Mouse (Mus musculus) midbrain, embryonic 13.5 days (tissue): ENCODE results near the gene Ugt8a. TPM values are rescaled to one million over a fixed set of nuclear protein-coding genes. Genes with fewer than 3 reads are reported as not detected.

ENCODE experiments used
- ATAC-seq: fragments of 200-750 bp; cut with Nextera tagmentation; 2 replicates; pipeline ENCODE4 v1.8.0; 2017; ENCODE audit warnings: mild to moderate bottlenecking, moderate TSS enrichment, moderate library complexity
- H3K27ac ChIP-seq: fragments of 300-500 bp; sonication (generic); 2 replicates; pipeline ENCODE4 v1.5.1; 2015; ENCODE audit warnings: inconsistent platforms, mild to moderate bottlenecking, moderate library complexity
- H3K27me3 ChIP-seq: fragments of 300-500 bp; sonication (generic); 2 replicates; pipeline ENCODE4 v1.6.1; 2015; ENCODE audit warnings: mild to moderate bottlenecking, inconsistent platforms
- H3K36me3 ChIP-seq: fragments of 300-500 bp; sonication (generic); 2 replicates; pipeline ENCODE4 v1.6.1; 2015; ENCODE audit warnings: mild to moderate bottlenecking, inconsistent platforms
- H3K4me1 ChIP-seq: fragments of 300-500 bp; sonication (generic); replicated peaks from 2 replicates; pipeline ENCODE4 v1.6.1; 2015; ENCODE audit warnings: inconsistent platforms
- H3K4me2 ChIP-seq: fragments of 300-500 bp; sonication (generic); replicated peaks from 2 replicates; pipeline ENCODE4 v1.6.1; 2015; ENCODE audit warnings: moderate library complexity, mild to moderate bottlenecking, inconsistent platforms
- H3K4me3 ChIP-seq: fragments of 300-500 bp; sonication (generic); replicated peaks from 2 replicates; pipeline ENCODE4 v1.5.1; 2015; ENCODE audit warnings: mild to moderate bottlenecking, inconsistent platforms
- H3K9ac ChIP-seq: fragments of 300-500 bp; sonication (generic); replicated peaks from 2 replicates; pipeline ENCODE4 v1.6.1; 2015; ENCODE audit warnings: mild to moderate bottlenecking, inconsistent platforms
- H3K9me3 ChIP-seq: fragments of 300-500 bp; sonication (generic); 2 replicates; pipeline ENCODE4 v1.6.1; 2016; ENCODE audit warnings: mild to moderate bottlenecking, inconsistent platforms
- WGBS: fragments of 180-500 bp; shearing (Covaris S2); methylation state at CpG from one replicate; pipeline ENCODE4 v1.1.7; 2015; 5-methylcytosine and 5-hydroxymethylcytosine counted together
- polyA plus RNA-seq: library from polyadenylated mRNA; unstranded; fragments of >200 nt; fragmentation: Nextera tagmentation; extraction: Ambion mirVana; gene quantifications from 2 replicates; pipeline ENCODE4 v1.2.1, GENCODE M21; 2015

Ugt8a gene
- polyA plus RNA-seq = 2.9 and 3.0 TPM in 2 replicates

- peak within 1 kb of the TSS; percentile 60; the same call in 1 of the 2 replicates for H3K27ac ChIP-seq
- no peaks in the 10 kb centered on the region for H3K9me3 ChIP-seq
- peaks cover 5% of the 10 kb centered on the region; the same call in 1 of the 2 replicates for H3K27me3 ChIP-seq
- H3K4me3 ChIP-seq = peak within 1 kb of the TSS; percentile 76
- under 1% methylated on average over 65 of the region's 85 CpGs for WGBS
- no peaks in the 10 kb centered on the region for H3K36me3 ChIP-seq
- peak within 1 kb of the TSS; percentile 94 for H3K4me2 ChIP-seq
- peak; percentile 95 for ATAC-seq
- peaks cover 8% of the 10 kb centered on the region for H3K4me1 ChIP-seq
- peak within 1 kb of the TSS; percentile 71 for H3K9ac ChIP-seq
These were observed at the start of gene Ugt8a for GRCm38 (mm10) chr3:125938092-125938755. Gene Ugt8a, minus strand, starts transcription at chr3:125938619.

- no peaks in the 10 kb centered on the region for H3K36me3 ChIP-seq
- no peak overlapping the region for H3K4me2 ChIP-seq
- no peaks in the 10 kb centered on the region for H3K4me1 ChIP-seq
- no peak overlapping the region for H3K9ac ChIP-seq
- H3K9me3 ChIP-seq = no peaks in the 10 kb centered on the region
- H3K27ac ChIP-seq = no peak overlapping the region
- no peaks in the 10 kb centered on the region for H3K27me3 ChIP-seq
- no peak overlapping the region for H3K4me3 ChIP-seq
- no peak for ATAC-seq
These were observed 48.2 kb upstream of the Ugt8a start for GRCm38 (mm10) chr3:125986639-125987038.

GRCm38 (mm10) chr3:125983707-125984420 lies 45.4 kb upstream of the Ugt8a start:
- Histone ChIP-seq H3K4me1 (no peaks in the 10 kb centered on the region), H3K36me3 (no peaks in the 10 kb centered on the region), H3K27me3 (no peaks in the 10 kb centered on the region), H3K4me3 (no peak overlapping the region), H3K27ac (no peak overlapping the region), H3K4me2 (no peak overlapping the region), H3K9ac (no peak overlapping the region), H3K9me3 (no peaks in the 10 kb centered on the region)
- 85% methylated on average over 2 of the region's 2 CpGs for WGBS
- no peak for ATAC-seq

GRCm38 (mm10) chr3:125979475-125979874 lies 41.1 kb upstream of the Ugt8a start:
- H3K9ac ChIP-seq = no peak overlapping the region
- ATAC-seq = no peak
- no peaks in the 10 kb centered on the region for H3K27me3 ChIP-seq
- H3K4me2 ChIP-seq = no peak overlapping the region
- H3K36me3 ChIP-seq = no peaks in the 10 kb centered on the region
- no peaks in the 10 kb centered on the region for H3K9me3 ChIP-seq
- no peak overlapping the region for H3K4me3 ChIP-seq
- H3K27ac ChIP-seq = no peak overlapping the region
- no peaks in the 10 kb centered on the region for H3K4me1 ChIP-seq
- 88% methylated on average over 3 of the region's 3 CpGs for WGBS

- Histone ChIP-seq H3K9me3 (no peaks in the 10 kb centered on the region), H3K4me1 (no peaks in the 10 kb centered on the region), H3K4me2 (no peak overlapping the region), H3K27ac (no peak overlapping the region), H3K27me3 (no peaks in the 10 kb centered on the region), H3K4me3 (no peak overlapping the region), H3K9ac (no peak overlapping the region), H3K36me3 (no peaks in the 10 kb centered on the region)
- ATAC-seq = no peak
- WGBS = 77% methylated on average over 4 of the region's 4 CpGs
These were observed 37.5 kb upstream of the Ugt8a start for GRCm38 (mm10) chr3:125975899-125976298.

GRCm38 (mm10) chr3:125969458-125969857 lies 31.0 kb upstream of the Ugt8a start:
- ATAC-seq = no peak
- Histone ChIP-seq H3K27ac (no peak overlapping the region), H3K9me3 (no peaks in the 10 kb centered on the region), H3K4me2 (no peak overlapping the region), H3K9ac (no peak overlapping the region), H3K36me3 (no peaks in the 10 kb centered on the region), H3K4me1 (no peaks in the 10 kb centered on the region), H3K27me3 (no peaks in the 10 kb centered on the region), H3K4me3 (no peak overlapping the region)
- WGBS = 74% methylated on average over 4 of the region's 4 CpGs

- H3K4me1 ChIP-seq = no peaks in the 10 kb centered on the region
- WGBS = 59% methylated on average over 3 of the region's 3 CpGs
- no peak overlapping the region for H3K27ac ChIP-seq
- ATAC-seq = no peak
- H3K9me3 ChIP-seq = no peaks in the 10 kb centered on the region
- H3K9ac ChIP-seq = no peak overlapping the region
- no peak overlapping the region for H3K4me2 ChIP-seq
- no peak overlapping the region for H3K4me3 ChIP-seq
- no peaks in the 10 kb centered on the region for H3K27me3 ChIP-seq
- H3K36me3 ChIP-seq = no peaks in the 10 kb centered on the region
These were observed 17.9 kb upstream of the Ugt8a start for GRCm38 (mm10) chr3:125956196-125956885.

GRCm38 (mm10) chr3:125954881-125955280 lies 16.5 kb upstream of the Ugt8a start:
- ATAC-seq = no peak
- H3K9ac ChIP-seq = no peak overlapping the region
- no peaks in the 10 kb centered on the region for H3K4me1 ChIP-seq
- no peak overlapping the region for H3K4me2 ChIP-seq
- no peak overlapping the region for H3K4me3 ChIP-seq
- H3K36me3 ChIP-seq = no peaks in the 10 kb centered on the region
- 85% methylated on average over 1 of the region's 1 CpGs for WGBS
- H3K27ac ChIP-seq = no peak overlapping the region
- H3K9me3 ChIP-seq = no peaks in the 10 kb centered on the region
- no peaks in the 10 kb centered on the region for H3K27me3 ChIP-seq

GRCm38 (mm10) chr3:125940811-125941210 lies 2.4 kb upstream of the Ugt8a start:
- no peak overlapping the region for H3K4me2 ChIP-seq
- WGBS = 84% methylated on average over 3 of the region's 3 CpGs
- H3K9me3 ChIP-seq = no peaks in the 10 kb centered on the region

GRCm38 (mm10) chr3:125938756-125939109 lies 314 bp upstream of the Ugt8a start:
- Histone ChIP-seq H3K27ac (0 out of 2 replicates have a peak overlapping the region, but pooled peaks have one; percentile 14), H3K4me3 (peak overlapping the region; percentile 76)
- 1% methylated on average over 28 of the region's 37 CpGs for WGBS

More at GRCm38 (mm10) chr3:125940811-125941210, 2.4 kb upstream of the Ugt8a start:
- ATAC-seq = no peak
- no peaks in the 10 kb centered on the region for H3K36me3 ChIP-seq
- peaks cover 5% of the 10 kb centered on the region; the same call in 1 of the 2 replicates for H3K27me3 ChIP-seq
- H3K27ac ChIP-seq = no peak overlapping the region
- peaks cover 8% of the 10 kb centered on the region for H3K4me1 ChIP-seq
- no peak overlapping the region for H3K4me3 ChIP-seq
- H3K9ac ChIP-seq = no peak overlapping the region

GRCm38 (mm10) chr3:125937536-125938091 lies 805 bp downstream of the Ugt8a start:
- peaks cover 8% of the 10 kb centered on the region for H3K4me1 ChIP-seq
- H3K9ac ChIP-seq = peak overlapping the region; percentile 71
- WGBS = under 1% methylated on average over 43 of the region's 43 CpGs
- H3K27me3 ChIP-seq = peaks cover 5% of the 10 kb centered on the region; the same call in 1 of the 2 replicates
- peak; percentile 70; the same call in 1 of the 2 replicates for ATAC-seq
- no peaks in the 10 kb centered on the region for H3K9me3 ChIP-seq
- no peaks in the 10 kb centered on the region for H3K36me3 ChIP-seq
- no peak overlapping the region for H3K27ac ChIP-seq
- peak overlapping the region; percentile 94 for H3K4me2 ChIP-seq
- H3K4me3 ChIP-seq = peak overlapping the region; percentile 76

More at GRCm38 (mm10) chr3:125938756-125939109, 314 bp upstream of the Ugt8a start:
- H3K27me3 ChIP-seq = peaks cover 5% of the 10 kb centered on the region; the same call in 1 of the 2 replicates
- H3K4me1 ChIP-seq = peaks cover 8% of the 10 kb centered on the region
- no peaks in the 10 kb centered on the region for H3K9me3 ChIP-seq
- no peaks in the 10 kb centered on the region for H3K36me3 ChIP-seq
- peak overlapping the region; percentile 71; the same call in 1 of the 2 replicates for H3K9ac ChIP-seq
- ATAC-seq = peak; percentile 88
- peak overlapping the region; percentile 94 for H3K4me2 ChIP-seq

GRCm38 (mm10) chr3:125935796-125936195 lies 2.6 kb downstream of the Ugt8a start:
- peaks cover 5% of the 10 kb centered on the region; the same call in 1 of the 2 replicates for H3K27me3 ChIP-seq
- no peak overlapping the region for H3K27ac ChIP-seq
- H3K9me3 ChIP-seq = no peaks in the 10 kb centered on the region
- no peaks in the 10 kb centered on the region for H3K36me3 ChIP-seq
- ATAC-seq = no peak
- H3K4me1 ChIP-seq = peaks cover 8% of the 10 kb centered on the region
- no peak overlapping the region for H3K4me3 ChIP-seq
- no peak overlapping the region for H3K4me2 ChIP-seq
- H3K9ac ChIP-seq = no peak overlapping the region
